In the genomic region with DNA sequence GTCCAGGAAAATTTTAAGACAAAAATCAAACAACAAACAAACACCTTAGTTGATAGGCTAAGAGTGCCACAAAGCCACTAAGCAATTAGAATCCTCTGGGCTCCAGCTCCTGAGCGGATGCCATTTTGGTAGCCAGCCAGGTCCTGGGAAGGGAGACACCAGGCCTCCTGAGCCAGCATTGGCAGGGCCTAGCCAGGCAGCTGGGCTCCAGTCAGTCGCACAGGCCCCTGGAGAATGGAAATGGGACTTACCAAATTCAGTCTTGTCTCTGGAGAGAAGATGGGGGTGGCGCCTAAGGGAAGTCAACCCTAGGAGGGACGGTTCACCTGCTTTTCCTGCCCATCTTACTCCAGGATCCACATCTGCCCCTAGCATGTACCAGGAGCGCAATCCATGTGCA, we compare ENCODE assay signal across 7 mouse cellular contexts. TPM values are rescaled to one million over a fixed set of nuclear protein-coding genes. Genes with fewer than 3 reads are reported as not detected.
A peak's percentile ranks its signal among the peaks of the same experiment; 100 is the strongest.
DNase-seq lines count a peak whose midpoint lies in the region; ATAC-seq and TF ChIP-seq lines count a peak whose summit lies in the region.

No protein-coding gene starts in this region.

- no peaks in the 10 kb centered on the region for H3K9me3 ChIP-seq in liver, embryonic 12.5 days (replicated peaks)

- peak; percentile 20 for DNase-seq in liver, adult 2 months (ENCODE audit: extremely low read depth, low read depth, low spot score)
- peak; percentile 32 for DNase-seq in cerebellum, adult 11 months
- peak; percentile 29 to 45 for DNase-seq in frontal cortex, postnatal 36 days (ENCODE audit: low spot score in 2 of 2)
- peak; percentile 82 to 88 for DNase-seq in layer of hippocampus, postnatal 10 days (ENCODE audit: low spot score in 2 of 2)
- DNase-seq in spleen, adult 12 weeks (ENCODE audit: low spot score) = no peak
- DNase-seq in natural killer cell, adult 2 months (ENCODE audit: low spot score in 2 of 2) = no peak

- TF ChIP-seq CTCF in liver, adult 2 months (IDR thresholded peaks at IDR 0.05; ENCODE audit: low read depth, low read length) = no peak

- no peak for ATAC-seq in liver, embryonic 12.5 days

- 76% methylated on average over 5 of the region's 5 CpGs for WGBS in liver, adult 2 months
- WGBS in liver, embryonic 12.5 days (ENCODE audit: insufficient replicate concordance) = 77% methylated on average over 5 of the region's 5 CpGs

- H3K4me3 ChIP-seq in liver, adult 2 months (ENCODE audit: insufficient read depth, low read depth, low read length) = no peak overlapping the region
- no peak overlapping the region for H3K4me3 ChIP-seq in liver, embryonic 12.5 days

- H3K9ac ChIP-seq in liver, adult 2 months (ENCODE audit: low read depth, low read length) = no peak overlapping the region
- no peak overlapping the region for H3K9ac ChIP-seq in liver, embryonic 12.5 days

- H3K79me2 ChIP-seq in liver, adult 2 months (ENCODE audit: control insufficient read depth, insufficient read depth, low read length) = no peaks in the 10 kb centered on the region

- no peaks in the 10 kb centered on the region for H3K36me3 ChIP-seq in liver, adult 2 months (ENCODE audit: control insufficient read depth, insufficient read depth, low read length)
- H3K36me3 ChIP-seq in liver, embryonic 12.5 days = no peaks in the 10 kb centered on the region

- TF ChIP-seq POLR2A in liver, adult 2 months (IDR thresholded peaks at IDR 0.05; ENCODE audit: extremely low read depth, insufficient read depth, low read length) = no peak

- no peaks in the 10 kb centered on the region for H3K27me3 ChIP-seq in liver, adult 2 months (ENCODE audit: control insufficient read depth, insufficient read depth, low read length)
- H3K27me3 ChIP-seq in liver, embryonic 12.5 days (replicated peaks) = no peaks in the 10 kb centered on the region

- H3K27ac ChIP-seq in liver, adult 2 months (replicated peaks; ENCODE audit: insufficient read depth, low read depth, low read length) = no peak overlapping the region
- no peak overlapping the region for H3K27ac ChIP-seq in liver, embryonic 12.5 days

- no peaks in the 10 kb centered on the region for H3K4me1 ChIP-seq in liver, adult 2 months (ENCODE audit: control insufficient read depth, insufficient read depth, low read length)
- H3K4me1 ChIP-seq in liver, embryonic 12.5 days = no peaks in the 10 kb centered on the region

- H3K4me2 ChIP-seq in liver, embryonic 12.5 days = no peak overlapping the region

RNA-seq across cellular contexts. Expression of a gene that starts 54.3 kb away (rescaled TPM):
- total RNA-seq in liver, adult 2 months (2014; rRNA removed) = 4.2 and 6.7 TPM in 2 replicates
- polyA plus RNA-seq in liver, adult 2 months (2012; rRNA removed) = 4.4 and 4.7 TPM in 2 replicates
- 8.8 and 9.2 TPM in 2 replicates for polyA plus RNA-seq in liver, embryonic 12.5 days (2016; fragmentation: Nextera tagmentation; extraction: Ambion mirVana)
- 10 to 100 TPM; 14.8 to 16.9 TPM for total RNA-seq in layer of hippocampus, postnatal 10 days (2021)

Comparison
In these comparisons a context has a peak if more than half of its experiments do, and no peak if none do; other contexts are left out.
1. DNase-seq: peak in liver, adult 2 months (single experiment), cerebellum, adult 11 months (single experiment), frontal cortex, postnatal 36 days (2 of 2) and layer of hippocampus, postnatal 10 days (2 of 2); none in spleen, adult 12 weeks (single experiment) and natural killer cell, adult 2 months (0 of 2).